Mouse (Mus musculus): ENCODE measurements around the gene Stk16. TPM values are rescaled to one million over a fixed set of nuclear protein-coding genes. Genes with fewer than 3 reads are reported as not detected.
A peak's percentile ranks its signal among the peaks of the same experiment; 100 is the strongest.

Gene Stk16
- polyA plus RNA-seq (2016; fragmentation: Nextera tagmentation; extraction: Ambion mirVana), result 151 and 153 TPM in 2 replicates

DNA sequence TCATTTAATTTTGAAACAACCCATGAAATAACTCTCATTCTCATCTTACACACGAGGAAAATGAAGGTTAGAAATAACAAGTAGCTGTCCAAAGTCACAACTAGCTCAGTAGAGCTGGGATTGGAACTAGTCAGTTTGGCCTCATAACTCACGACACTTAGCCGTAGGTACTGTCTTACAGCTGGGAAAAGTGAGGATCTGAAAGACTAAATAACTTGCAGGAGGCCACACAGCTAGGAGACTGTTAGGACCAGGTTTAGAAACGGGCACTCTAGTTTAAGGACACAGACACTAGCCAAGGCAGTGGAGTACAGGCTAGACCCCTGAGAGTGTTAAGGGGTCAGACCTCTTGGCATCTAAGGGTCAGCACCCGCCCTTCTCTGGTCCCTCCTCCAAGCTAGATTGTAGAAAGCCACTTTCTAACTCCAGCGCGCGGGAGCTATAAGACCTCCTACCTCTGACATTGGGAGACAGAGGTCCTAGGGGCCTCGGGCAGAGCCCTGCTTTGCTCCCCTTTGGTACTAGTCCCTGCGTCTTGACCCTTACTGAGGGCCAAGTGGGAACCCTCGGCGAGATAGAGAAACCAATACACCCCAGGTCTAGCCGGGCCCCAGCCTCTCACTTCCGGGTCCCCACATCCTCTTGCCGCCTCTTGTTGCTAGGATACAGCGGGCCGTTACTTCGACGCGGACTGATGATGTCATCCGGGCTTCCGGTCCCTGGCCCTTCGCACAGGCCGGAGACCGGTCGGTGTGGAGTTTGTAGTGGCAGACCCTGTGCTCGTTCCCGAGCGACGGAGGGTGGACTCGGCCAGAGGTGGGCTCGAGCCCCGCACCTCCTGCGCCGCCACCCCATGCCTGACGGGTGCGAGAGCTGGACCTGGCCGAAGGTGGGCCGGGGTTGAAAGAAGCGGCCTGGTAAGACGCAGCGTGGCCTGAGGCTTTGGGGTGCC is at the start of gene Stk16, which contains the start of gene Glb1l:
TSS of gene Stk16 (plus strand) at position 703 of the 952 bp plus-strand sequence.
TSS of gene Glb1l (minus strand) at position 678 of the 952 bp plus-strand sequence.
- peak; percentile 98 for DNase-seq (ENCODE audit: extremely low spot score, low spot score)
- Histone ChIP-seq H3K27ac (peak within 1 kb of the TSS; percentile 93), H3K4me1 (peaks cover 44% of the 10 kb centered on the region), H3K9me3 (no peaks in the 10 kb centered on the region), H3K36me3 (replicated peaks) (peaks cover 38% of the 10 kb centered on the region), H3K4me3 (peak within 1 kb of the TSS; percentile 97), H3K27me3 (ENCODE audit: poor library complexity, severe bottlenecking) (peaks cover 14% of the 10 kb centered on the region; the same call in 1 of the 2 replicates)
- 7% methylated on average over 42 of the region's 42 CpGs for WGBS

DNA sequence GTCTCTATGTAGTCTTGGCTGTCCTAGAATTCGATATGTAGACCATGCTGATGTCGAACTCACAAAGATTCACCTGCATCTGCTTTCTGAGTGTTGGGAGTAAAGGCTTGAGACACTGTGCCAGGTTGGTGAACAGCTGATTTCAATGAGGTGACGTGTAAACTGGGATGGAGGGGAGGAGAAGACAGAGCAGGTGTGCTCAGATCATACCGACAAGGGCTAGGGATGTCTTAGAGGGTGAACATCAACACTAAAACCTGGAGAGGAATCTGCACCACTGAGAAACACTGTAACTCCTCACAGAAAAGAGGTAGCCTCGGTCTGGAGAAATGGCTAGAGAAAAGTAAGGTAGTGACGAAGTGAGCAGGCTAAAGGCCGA is 42.6 kb upstream of the Stk16 start:
- peaks cover 31% of the 10 kb centered on the region for H3K36me3 ChIP-seq (replicated peaks)
- WGBS, result 7% methylated on average over 7 of the region's 7 CpGs
- DNase-seq (ENCODE audit: extremely low spot score, low spot score), result no peak
- H3K9me3 ChIP-seq, result no peaks in the 10 kb centered on the region
- H3K4me3 ChIP-seq, result peak overlapping the region; percentile 82
- H3K27me3 ChIP-seq (ENCODE audit: poor library complexity, severe bottlenecking), result 0 out of 2 replicates have a peak, but pooled peaks cover 4% of the 10 kb centered on the region
- H3K27ac ChIP-seq, result peak overlapping the region; percentile 89
- H3K4me1 ChIP-seq, result peaks cover 22% of the 10 kb centered on the region

DNA sequence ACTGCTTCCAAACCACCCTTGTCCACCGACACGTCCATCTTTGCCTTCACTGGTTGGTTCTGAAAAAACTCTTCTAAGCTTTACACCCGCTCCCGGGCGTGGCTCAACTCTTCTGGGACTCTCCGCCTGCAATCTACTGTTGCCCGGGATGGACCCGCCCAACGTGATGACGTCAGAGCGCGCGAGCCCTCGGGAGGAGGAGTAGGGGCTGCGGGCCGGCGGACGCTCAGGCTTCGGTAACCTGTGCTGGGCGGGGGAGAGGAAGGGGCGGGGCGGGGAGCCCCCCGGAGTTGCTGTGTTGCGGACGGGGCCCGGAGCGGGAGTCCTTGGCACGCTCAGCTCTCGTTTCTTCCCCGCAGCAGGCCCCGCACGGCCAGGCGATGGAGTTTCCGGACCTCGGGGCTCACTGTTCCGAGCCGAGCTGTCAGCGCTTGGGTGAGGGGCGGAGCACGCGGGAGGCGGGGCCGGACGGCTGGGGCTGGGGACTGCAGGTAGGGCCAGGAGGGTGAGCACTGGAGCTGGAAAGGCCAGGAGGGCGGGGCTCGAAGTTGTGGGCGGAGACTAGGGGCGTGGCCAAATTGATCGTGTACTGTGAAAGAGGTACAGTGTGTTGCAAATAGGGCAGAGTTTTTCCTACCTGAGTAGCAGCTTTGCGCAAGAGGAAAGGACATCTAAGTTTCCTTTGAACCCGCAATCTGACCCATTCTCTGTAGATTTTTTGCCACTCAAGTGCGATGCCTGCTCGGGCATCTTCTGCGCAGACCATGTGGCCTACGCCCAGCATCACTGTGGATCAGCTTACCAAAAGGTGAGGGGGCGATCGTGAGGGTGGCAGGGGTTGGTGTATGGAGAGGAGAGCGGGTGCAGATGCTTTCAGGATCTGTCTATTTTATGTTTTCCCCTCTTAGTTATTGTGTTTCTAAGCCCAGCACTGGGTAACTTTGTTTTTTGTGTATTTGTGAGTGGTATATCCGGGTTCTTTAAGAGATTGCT is 41.9 kb upstream of the Stk16 start, which contains the start of gene Zfand2b:
TSS of gene Zfand2b (plus strand) at position 175 of the 993 bp plus-strand sequence.
- no peaks in the 10 kb centered on the region for H3K9me3 ChIP-seq
- peaks cover 38% of the 10 kb centered on the region for H3K36me3 ChIP-seq (replicated peaks)
- WGBS, result under 1% methylated on average over 59 of the region's 59 CpGs
- H3K4me1 ChIP-seq, result peaks cover 22% of the 10 kb centered on the region
- 0 out of 2 replicates have a peak, but pooled peaks cover 4% of the 10 kb centered on the region for H3K27me3 ChIP-seq (ENCODE audit: poor library complexity, severe bottlenecking)
- peak within 1 kb of the TSS; percentile 82 for H3K4me3 ChIP-seq
- DNase-seq (ENCODE audit: extremely low spot score, low spot score), result peak; percentile 99
- H3K27ac ChIP-seq, result peak within 1 kb of the TSS; percentile 89

DNA sequence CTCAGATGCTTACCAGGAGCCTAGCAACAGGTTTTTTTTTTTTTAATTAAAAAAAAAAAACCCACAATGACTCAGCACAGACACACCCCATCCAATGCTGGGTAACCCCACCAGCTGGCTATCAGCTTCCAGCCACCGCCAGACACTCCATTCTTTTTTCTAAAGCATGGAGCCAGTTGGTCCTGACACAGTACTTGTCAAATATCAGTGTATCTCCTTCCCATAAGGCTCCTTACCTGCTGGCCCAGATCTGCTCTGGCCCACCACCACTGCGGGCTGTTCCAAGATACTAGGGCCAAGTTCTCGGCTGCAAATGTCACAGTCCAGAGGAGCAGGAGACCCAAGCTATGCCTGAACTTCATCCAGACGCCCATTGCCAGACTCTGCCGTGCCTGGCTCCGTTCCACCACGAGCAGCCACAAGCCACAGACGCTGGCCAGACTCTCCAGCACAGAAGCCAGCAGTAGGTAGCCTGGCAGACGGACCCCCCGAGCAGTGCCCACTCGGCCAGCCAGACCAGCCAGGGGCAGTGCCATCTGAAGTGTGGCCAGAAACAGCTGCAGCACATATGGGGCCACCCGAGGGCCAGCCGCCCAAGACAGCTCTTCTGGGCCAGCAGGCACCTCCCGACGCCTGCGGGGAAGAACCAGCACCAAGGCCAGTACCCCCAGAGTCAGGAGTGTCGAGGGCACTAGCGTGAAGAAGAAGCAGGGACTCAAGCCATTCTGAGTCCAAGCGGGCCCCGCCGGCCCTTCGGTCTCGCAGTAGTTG is 31.1 kb upstream of the Stk16 start:
- no peak for DNase-seq (ENCODE audit: extremely low spot score, low spot score)

DNA sequence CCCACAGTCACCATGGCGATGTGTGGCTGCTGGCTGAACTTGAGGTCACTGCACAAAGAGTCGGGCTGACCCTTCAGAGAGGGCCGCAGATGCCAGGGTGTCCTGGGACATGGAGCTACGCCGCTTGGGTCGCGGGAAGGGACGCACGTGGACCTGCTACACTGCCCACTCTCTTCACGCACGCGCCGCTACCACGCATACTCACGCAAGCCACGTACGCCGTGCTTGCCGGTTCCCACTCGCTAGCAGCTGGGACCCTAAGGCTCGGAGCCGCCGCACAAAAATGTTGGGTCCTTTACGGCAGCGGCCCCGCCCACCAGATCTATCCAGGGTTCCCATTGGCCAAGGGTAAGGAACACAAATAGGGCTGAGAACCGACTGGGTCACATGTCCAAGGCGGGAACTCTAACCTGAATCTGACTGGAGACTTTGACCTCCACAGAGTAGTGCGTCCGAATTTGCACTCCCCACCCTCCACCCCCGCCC is 30.5 kb upstream of the Stk16 start, which contains the start of gene Abcb6:
TSS of gene Abcb6 (minus strand) at position 288 of the 486 bp plus-strand sequence.
- WGBS, result under 1% methylated on average over 31 of the region's 31 CpGs
- Histone ChIP-seq H3K9me3 (no peaks in the 10 kb centered on the region), H3K4me3 (peak within 1 kb of the TSS; percentile 77), H3K36me3 (replicated peaks) (peaks cover 51% of the 10 kb centered on the region), H3K27ac (peak within 1 kb of the TSS; percentile 87), H3K4me1 (peaks cover 27% of the 10 kb centered on the region), H3K27me3 (ENCODE audit: poor library complexity, severe bottlenecking) (no peaks in the 10 kb centered on the region)
- peak; percentile 95 for DNase-seq (ENCODE audit: extremely low spot score, low spot score)

More for the DNA sequence above, 31.1 kb upstream of the Stk16 start:
- 14% methylated on average over 23 of the region's 23 CpGs for WGBS
- Histone ChIP-seq H3K9me3 (no peaks in the 10 kb centered on the region), H3K36me3 (replicated peaks) (peaks cover 51% of the 10 kb centered on the region), H3K27me3 (ENCODE audit: poor library complexity, severe bottlenecking) (no peaks in the 10 kb centered on the region), H3K27ac (peak overlapping the region; percentile 87), H3K4me3 (peak overlapping the region; percentile 77), H3K4me1 (peaks cover 27% of the 10 kb centered on the region)

DNA sequence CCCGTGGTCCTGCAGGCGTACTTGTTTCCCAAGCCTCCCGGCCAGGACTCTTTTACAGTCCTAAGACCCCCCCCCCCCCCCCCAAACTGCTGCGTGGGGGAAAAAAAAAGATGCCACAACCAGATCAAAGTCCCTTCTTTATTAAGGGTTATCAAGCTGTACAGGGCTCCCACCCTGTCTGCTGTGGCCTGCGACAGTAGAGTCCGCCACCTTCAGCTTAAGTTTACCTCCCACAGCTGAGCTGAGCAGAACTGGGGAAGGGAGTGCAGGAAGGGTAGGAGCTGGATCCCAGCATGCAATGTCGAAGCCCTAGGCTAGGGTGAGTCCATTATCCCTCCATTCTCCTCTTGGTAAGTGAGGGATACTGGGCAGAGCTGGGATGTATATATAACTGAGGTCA is 29.9 kb upstream of the Stk16 start:
- Histone ChIP-seq H3K36me3 (replicated peaks) (peaks cover 51% of the 10 kb centered on the region), H3K4me3 (peak overlapping the region; percentile 77), H3K27me3 (ENCODE audit: poor library complexity, severe bottlenecking) (no peaks in the 10 kb centered on the region), H3K27ac (peak overlapping the region; percentile 87), H3K9me3 (no peaks in the 10 kb centered on the region), H3K4me1 (peaks cover 27% of the 10 kb centered on the region)
- 35% methylated on average over 7 of the region's 7 CpGs for WGBS
- DNase-seq (ENCODE audit: extremely low spot score, low spot score), result no peak

DNA sequence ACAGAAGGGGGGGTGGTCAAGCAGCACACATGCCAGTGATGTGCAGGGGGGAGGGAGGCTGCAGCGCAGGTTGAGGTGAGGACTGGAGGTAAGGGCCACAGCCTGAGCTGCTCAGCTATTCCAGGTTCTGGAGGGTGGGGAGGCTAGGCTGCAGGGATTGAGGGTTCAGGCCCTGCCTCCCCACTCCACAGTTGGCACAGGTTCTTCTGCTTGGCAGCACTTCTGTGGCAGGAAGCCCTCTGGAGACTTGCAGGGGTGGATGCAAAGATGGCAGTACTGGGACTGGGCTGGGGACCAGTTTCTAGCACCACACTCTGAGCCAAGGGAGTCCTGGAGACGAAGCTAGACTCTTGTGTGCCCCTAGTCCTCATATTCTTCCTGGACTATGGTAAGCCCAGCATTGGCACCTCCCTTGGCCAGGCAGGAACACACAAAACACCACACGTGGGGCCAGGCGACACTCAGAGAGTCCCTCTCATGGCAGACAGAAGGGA is 29.2 kb upstream of the Stk16 start:
- Histone ChIP-seq H3K9me3 (no peaks in the 10 kb centered on the region), H3K27me3 (ENCODE audit: poor library complexity, severe bottlenecking) (no peaks in the 10 kb centered on the region), H3K4me3 (no peak overlapping the region), H3K4me1 (peaks cover 27% of the 10 kb centered on the region), H3K27ac (no peak overlapping the region), H3K36me3 (replicated peaks) (peaks cover 51% of the 10 kb centered on the region)
- no peak for DNase-seq (ENCODE audit: extremely low spot score, low spot score)
- WGBS, result 88% methylated on average over 4 of the region's 4 CpGs

DNA sequence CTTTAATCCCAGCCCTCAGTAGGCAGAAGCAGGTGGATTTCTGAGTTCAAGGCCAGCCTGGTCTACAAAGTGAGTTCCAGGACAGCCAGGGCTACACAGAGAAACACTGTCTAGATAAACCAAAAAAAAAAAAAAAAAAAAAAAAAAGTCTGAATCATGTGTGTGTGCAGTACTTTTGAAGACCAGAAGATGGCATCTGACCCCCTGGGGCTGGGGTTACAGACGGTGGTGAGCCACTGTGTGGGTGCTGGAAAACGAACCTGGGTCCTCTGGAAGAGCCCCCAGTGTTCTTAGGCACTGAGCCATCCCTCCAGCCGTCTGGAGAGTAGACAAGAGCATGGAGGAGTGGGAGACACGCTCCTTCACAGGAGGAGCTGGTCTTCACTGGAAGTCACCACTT is 28.5 kb upstream of the Stk16 start:
- 68% methylated on average over 4 of the region's 4 CpGs for WGBS
- no peaks in the 10 kb centered on the region for H3K27me3 ChIP-seq (ENCODE audit: poor library complexity, severe bottlenecking)
- no peak overlapping the region for H3K4me3 ChIP-seq
- no peaks in the 10 kb centered on the region for H3K9me3 ChIP-seq
- H3K36me3 ChIP-seq (replicated peaks), result peaks cover 50% of the 10 kb centered on the region
- H3K4me1 ChIP-seq, result peaks cover 27% of the 10 kb centered on the region
- no peak for DNase-seq (ENCODE audit: extremely low spot score, low spot score)
- H3K27ac ChIP-seq, result no peak overlapping the region

DNA sequence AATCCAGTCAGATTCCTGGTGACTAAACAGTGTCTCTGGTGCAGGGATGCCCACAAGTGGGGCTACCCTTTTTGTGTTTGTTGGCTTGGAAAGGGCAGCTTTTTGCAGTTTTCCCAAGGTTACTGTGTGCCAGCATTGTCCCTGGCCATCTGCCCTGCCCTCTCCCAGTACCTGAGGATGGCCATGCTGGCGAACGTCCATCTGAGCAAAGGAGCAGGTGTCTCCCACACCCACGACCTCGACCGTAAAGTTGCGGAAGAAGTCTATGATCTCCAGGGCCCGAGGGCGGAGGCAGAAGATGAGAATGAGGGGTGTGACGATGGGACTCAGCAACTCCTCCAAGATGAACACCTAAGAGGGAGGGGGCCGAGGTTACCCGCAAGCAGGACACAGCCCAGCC is 25.1 kb upstream of the Stk16 start:
- Histone ChIP-seq H3K4me1 (peaks cover 10% of the 10 kb centered on the region), H3K9me3 (no peaks in the 10 kb centered on the region), H3K27ac (no peak overlapping the region), H3K4me3 (no peak overlapping the region), H3K27me3 (ENCODE audit: poor library complexity, severe bottlenecking) (no peaks in the 10 kb centered on the region), H3K36me3 (replicated peaks) (peaks cover 49% of the 10 kb centered on the region)
- WGBS, result 91% methylated on average over 11 of the region's 11 CpGs
- DNase-seq (ENCODE audit: extremely low spot score, low spot score), result no peak

DNA sequence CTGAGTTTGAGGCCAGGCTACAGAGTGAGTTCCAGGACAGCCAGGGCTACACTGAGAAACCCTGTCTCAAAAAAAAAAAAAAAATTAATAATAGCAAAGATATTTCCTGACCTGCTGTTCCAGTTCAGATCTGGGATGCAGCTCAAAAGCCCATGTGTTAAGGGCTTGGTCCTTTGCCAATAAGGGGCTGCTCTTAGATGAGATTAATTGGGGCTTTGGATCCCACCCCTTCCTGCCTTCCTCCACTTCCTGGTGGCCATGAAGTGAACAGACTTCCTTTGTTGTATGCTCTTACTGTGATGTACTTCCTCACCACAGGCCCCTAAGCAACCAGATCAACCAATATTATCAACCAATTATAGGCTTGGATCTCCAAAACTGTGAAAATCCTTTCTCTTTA is 23.5 kb upstream of the Stk16 start:
- peaks cover 49% of the 10 kb centered on the region for H3K36me3 ChIP-seq (replicated peaks)
- DNase-seq (ENCODE audit: extremely low spot score, low spot score), result no peak
- H3K27me3 ChIP-seq (ENCODE audit: poor library complexity, severe bottlenecking), result no peaks in the 10 kb centered on the region
- H3K27ac ChIP-seq, result no peak overlapping the region
- H3K4me3 ChIP-seq, result no peak overlapping the region
- H3K4me1 ChIP-seq, result peaks cover 17% of the 10 kb centered on the region
- H3K9me3 ChIP-seq, result no peaks in the 10 kb centered on the region

DNA sequence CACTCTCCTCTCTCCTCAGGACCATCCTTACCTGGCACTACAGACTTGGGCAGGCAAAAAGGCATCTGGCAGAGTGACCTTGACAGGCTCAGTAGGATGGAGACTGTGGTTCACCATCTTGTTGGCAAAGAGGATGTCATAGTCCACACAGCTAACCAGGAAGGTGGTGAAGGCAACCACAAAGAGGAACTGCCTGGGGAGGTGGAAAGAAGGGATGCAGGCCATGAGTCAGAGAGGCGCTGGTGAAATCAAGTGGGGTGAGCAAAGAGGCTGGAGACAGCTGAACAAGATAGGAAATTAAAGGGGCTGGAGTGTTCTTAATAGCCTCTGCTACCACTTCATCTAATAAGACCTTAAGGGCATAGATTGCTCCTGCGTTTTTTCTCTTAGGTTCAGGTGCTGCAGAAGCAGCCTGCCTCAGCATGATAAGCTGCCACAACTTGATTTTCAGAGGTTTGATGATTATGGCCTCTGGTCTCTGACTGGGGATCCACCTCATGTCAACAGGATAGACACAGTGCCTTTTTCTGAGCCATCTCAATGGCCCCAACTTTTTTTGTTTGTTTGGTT is 22.6 kb upstream of the Stk16 start:
- WGBS, result 82% methylated on average over 2 of the region's 2 CpGs
- DNase-seq (ENCODE audit: extremely low spot score, low spot score), result no peak
- H3K27me3 ChIP-seq (ENCODE audit: poor library complexity, severe bottlenecking), result no peaks in the 10 kb centered on the region
- H3K36me3 ChIP-seq (replicated peaks), result peaks cover 40% of the 10 kb centered on the region
- H3K4me1 ChIP-seq, result peaks cover 23% of the 10 kb centered on the region
- no peak overlapping the region for H3K4me3 ChIP-seq
- no peaks in the 10 kb centered on the region for H3K9me3 ChIP-seq
- no peak overlapping the region for H3K27ac ChIP-seq

All from forebrain, embryonic 10.5 days (tissue).